Mouse (Mus musculus) midbrain, embryonic 14.5 days (tissue): ENCODE data around the gene Serpina6. TPM values are rescaled to one million over a fixed set of nuclear protein-coding genes. Genes with fewer than 3 reads are reported as not detected.

Experiments
- ATAC-seq: fragments of 200-750 bp; cut with Nextera tagmentation; 2 replicates; pipeline ENCODE4 v1.8.0; 2017; ENCODE audit warnings: moderate number of reproducible peaks, moderate library complexity; ENCODE audit not compliant: low FRiP score, low TSS enrichment
- DNase-seq: peaks from one replicate; pipeline ENCODE4 v3.0.0-alpha.2; 2015
- H3K27ac ChIP-seq: fragments of 300-500 bp; sonication (generic); replicated peaks from 2 replicates; pipeline ENCODE4 v1.5.1; 2014; ENCODE audit warnings: mild to moderate bottlenecking, low read depth, low read length, moderate library complexity
- H3K27me3 ChIP-seq: fragments of 300-500 bp; sonication (generic); 2 replicates; pipeline ENCODE4 v1.6.1; 2014; ENCODE audit warnings: low read length, control low read depth, mixed read lengths; ENCODE audit not compliant: control insufficient read depth, insufficient read depth
- H3K36me3 ChIP-seq: fragments of 300-500 bp; sonication (generic); 2 replicates; pipeline ENCODE4 v1.6.1; 2014; ENCODE audit warnings: low read length, control low read depth; ENCODE audit not compliant: control insufficient read depth, insufficient read depth
- H3K4me1 ChIP-seq: fragments of 300-500 bp; sonication (generic); 2 replicates; pipeline ENCODE4 v1.6.1; 2014; ENCODE audit warnings: mild to moderate bottlenecking, antibody characterized with exemption, low read length, control low read depth; ENCODE audit not compliant: control insufficient read depth, insufficient read depth
- H3K4me2 ChIP-seq: fragments of 300-500 bp; sonication (generic); 2 replicates; pipeline ENCODE4 v1.6.1; 2014; ENCODE audit warnings: mild to moderate bottlenecking, low read length, moderate library complexity
- H3K4me3 ChIP-seq: fragments of 300-500 bp; sonication (generic); replicated peaks from 2 replicates; pipeline ENCODE4 v1.5.1; 2014; ENCODE audit warnings: low read depth, low read length
- H3K9ac ChIP-seq: fragments of 300-500 bp; sonication (generic); replicated peaks from 2 replicates; pipeline ENCODE4 v1.6.1; 2014; ENCODE audit warnings: mild to moderate bottlenecking, low read length, moderate library complexity
- H3K9me3 ChIP-seq: fragments of 300-500 bp; sonication (generic); 2 replicates; pipeline ENCODE4 v1.6.1; 2016; ENCODE audit warnings: low read length, control low read depth, mixed read lengths; ENCODE audit not compliant: control insufficient read depth
- WGBS: fragments of 180-500 bp; shearing (Covaris S2); extraction: QIAGEN DNeasy Blood & Tissue Kit; methylation state at CpG from one replicate; pipeline ENCODE4 v1.1.7; 2014; 5-methylcytosine and 5-hydroxymethylcytosine counted together
- polyA plus RNA-seq: library from polyadenylated mRNA; unstranded; fragments of >200 nt; fragmentation: Nextera tagmentation; extraction: Ambion mirVana; gene quantifications from 2 replicates; pipeline ENCODE4 v1.2.1, GENCODE M21; 2014

The Serpina6 gene
- polyA plus RNA-seq = not detected in 2 replicates

- Histone ChIP-seq H3K4me2 (no peak within 1 kb of the TSS), H3K4me3 (no peak within 1 kb of the TSS), H3K4me1 (no peaks in the 10 kb centered on the region), H3K9ac (no peak within 1 kb of the TSS), H3K27me3 (no peaks in the 10 kb centered on the region), H3K36me3 (no peaks in the 10 kb centered on the region), H3K9me3 (no peaks in the 10 kb centered on the region), H3K27ac (no peak within 1 kb of the TSS)
- DNase-seq = no peak
- no peak for ATAC-seq
- 86% methylated on average over 9 of the region's 9 CpGs for WGBS
These were observed at the start of gene Serpina6 for GRCm38 (mm10) chr12:103656848-103657626. TSS of gene Serpina6 (minus strand) at chr12:103657212.

DNA sequence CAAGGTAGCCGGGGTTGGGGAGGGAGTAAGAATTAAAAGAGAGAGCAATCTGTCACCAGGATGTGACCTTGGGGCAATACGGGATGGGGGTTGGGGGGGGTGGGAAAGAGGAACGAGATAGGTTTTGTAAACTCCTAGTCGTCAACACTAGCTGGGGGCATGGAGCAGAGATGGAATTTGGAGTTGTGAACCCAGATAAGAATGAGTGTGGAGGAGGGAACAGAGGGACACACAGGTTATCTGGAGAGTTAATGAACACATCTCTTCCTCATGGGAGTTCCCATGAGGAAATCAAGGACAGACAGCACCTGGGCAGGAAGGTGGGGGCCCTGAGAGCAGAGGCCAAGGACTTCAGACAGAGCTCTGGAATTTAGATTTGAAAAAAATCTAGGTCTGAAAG is 49.1 kb upstream of the Serpina6 start:
- ATAC-seq = no peak
- no peaks in the 10 kb centered on the region for H3K36me3 ChIP-seq
- no peaks in the 10 kb centered on the region for H3K4me1 ChIP-seq
- no peak overlapping the region for H3K9ac ChIP-seq
- no peaks in the 10 kb centered on the region for H3K27me3 ChIP-seq
- 88% methylated on average over 4 of the region's 4 CpGs for WGBS
- no peak for DNase-seq
- H3K27ac ChIP-seq = no peak overlapping the region
- no peak overlapping the region for H3K4me3 ChIP-seq
- H3K4me2 ChIP-seq = no peak overlapping the region
- H3K9me3 ChIP-seq = no peaks in the 10 kb centered on the region

- Histone ChIP-seq H3K9me3 (no peaks in the 10 kb centered on the region), H3K4me2 (no peak overlapping the region), H3K4me3 (no peak overlapping the region), H3K9ac (no peak overlapping the region), H3K36me3 (no peaks in the 10 kb centered on the region), H3K4me1 (no peaks in the 10 kb centered on the region), H3K27ac (no peak overlapping the region), H3K27me3 (no peaks in the 10 kb centered on the region)
- DNase-seq = no peak
- ATAC-seq = no peak
- 70% methylated on average over 2 of the region's 2 CpGs for WGBS
These were observed 48.5 kb upstream of the Serpina6 start for GRCm38 (mm10) chr12:103705547-103705946.

- Histone ChIP-seq H3K36me3 (no peaks in the 10 kb centered on the region), H3K9me3 (no peaks in the 10 kb centered on the region), H3K4me1 (no peaks in the 10 kb centered on the region), H3K4me3 (no peak overlapping the region), H3K4me2 (no peak overlapping the region), H3K27ac (no peak overlapping the region), H3K9ac (no peak overlapping the region), H3K27me3 (no peaks in the 10 kb centered on the region)
- DNase-seq (no peak), ATAC-seq (no peak)
- 83% methylated on average over 4 of the region's 4 CpGs for WGBS
These were observed 43.2 kb upstream of the Serpina6 start for GRCm38 (mm10) chr12:103700144-103700750.

- Histone ChIP-seq H3K36me3 (no peaks in the 10 kb centered on the region), H3K4me3 (no peak within 1 kb of the TSS), H3K27me3 (no peaks in the 10 kb centered on the region), H3K9ac (no peak within 1 kb of the TSS), H3K4me2 (no peak within 1 kb of the TSS), H3K9me3 (no peaks in the 10 kb centered on the region), H3K4me1 (no peaks in the 10 kb centered on the region), H3K27ac (no peak within 1 kb of the TSS)
- ATAC-seq (no peak), DNase-seq (no peak)
- 86% methylated on average over 8 of the region's 8 CpGs for WGBS
These were observed 38.4 kb upstream of the Serpina6 start, which contains the start of gene Serpina1f for GRCm38 (mm10) chr12:103695429-103695828. TSS of gene Serpina1f (minus strand) at chr12:103695529.

DNA sequence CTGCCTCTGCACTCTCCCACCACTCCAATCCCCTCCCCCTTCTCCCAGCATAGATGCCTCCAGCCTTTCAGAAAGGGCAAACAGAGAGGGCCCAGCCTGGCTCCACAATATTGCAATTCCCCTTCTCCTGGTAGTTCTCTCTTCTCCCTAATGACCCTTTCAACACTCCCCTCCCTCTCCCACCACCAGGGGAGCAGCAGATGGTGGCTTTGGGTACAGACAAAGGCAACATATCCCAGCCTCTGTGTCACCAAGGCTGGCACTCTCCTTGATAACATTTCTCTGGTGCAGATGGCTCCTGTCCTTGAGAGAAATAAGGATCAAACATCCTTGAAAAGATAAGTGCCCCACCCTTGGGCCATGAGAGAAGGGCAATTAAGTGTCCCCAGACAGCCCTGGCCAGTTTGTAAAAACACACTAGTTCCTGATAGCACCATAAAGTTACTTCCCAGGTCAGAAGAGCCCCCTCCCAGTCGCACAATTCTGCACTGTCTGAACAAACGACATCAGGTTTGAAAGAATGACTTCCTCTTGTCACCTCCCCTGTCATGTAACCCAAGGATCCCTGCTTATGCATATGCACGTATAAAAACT is 31.3 kb upstream of the Serpina6 start:
- ATAC-seq (no peak), DNase-seq (peak; percentile 0)
- WGBS = 80% methylated on average over 3 of the region's 3 CpGs

DNA sequence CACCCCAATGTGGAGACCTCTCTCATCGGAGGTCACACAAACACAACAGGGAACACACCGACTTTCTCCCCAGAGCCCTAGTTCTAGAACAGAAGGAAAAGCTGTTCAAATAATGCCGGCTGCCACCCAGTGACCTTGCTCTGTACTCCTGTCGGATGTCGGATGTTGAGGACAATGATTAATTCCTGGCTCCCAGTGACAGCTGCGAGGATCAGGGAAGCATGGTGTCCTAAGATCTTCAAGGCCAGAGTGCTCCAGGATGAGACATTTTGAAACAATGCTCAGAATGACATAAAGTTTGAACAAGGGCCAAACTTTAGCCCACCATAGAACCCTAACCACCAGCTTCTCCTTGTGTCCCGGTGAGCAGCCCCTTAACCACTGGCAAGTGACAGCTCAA is 30.0 kb upstream of the Serpina6 start:
- 67% methylated on average over 7 of the region's 7 CpGs for WGBS
- no peaks in the 10 kb centered on the region for H3K36me3 ChIP-seq
- no peaks in the 10 kb centered on the region for H3K27me3 ChIP-seq
- no peaks in the 10 kb centered on the region for H3K4me1 ChIP-seq
- no peak for ATAC-seq
- H3K27ac ChIP-seq = no peak overlapping the region
- H3K4me3 ChIP-seq = no peak overlapping the region
- H3K4me2 ChIP-seq = no peak overlapping the region
- H3K9me3 ChIP-seq = no peaks in the 10 kb centered on the region
- H3K9ac ChIP-seq = no peak overlapping the region
- DNase-seq = no peak

More for the DNA sequence above, 31.3 kb upstream of the Serpina6 start:
- Histone ChIP-seq H3K4me1 (no peaks in the 10 kb centered on the region), H3K36me3 (no peaks in the 10 kb centered on the region), H3K27me3 (no peaks in the 10 kb centered on the region), H3K9ac (no peak overlapping the region), H3K9me3 (no peaks in the 10 kb centered on the region), H3K27ac (no peak overlapping the region), H3K4me3 (no peak overlapping the region), H3K4me2 (no peak overlapping the region)

GRCm38 (mm10) chr12:103686050-103686449 is 29.0 kb upstream of the Serpina6 start:
- no peak for DNase-seq
- H3K27ac ChIP-seq = no peak overlapping the region
- 79% methylated on average over 3 of the region's 3 CpGs for WGBS
- H3K9ac ChIP-seq = no peak overlapping the region
- no peak for ATAC-seq
- no peaks in the 10 kb centered on the region for H3K9me3 ChIP-seq
- no peaks in the 10 kb centered on the region for H3K4me1 ChIP-seq
- no peak overlapping the region for H3K4me2 ChIP-seq
- no peaks in the 10 kb centered on the region for H3K27me3 ChIP-seq
- no peaks in the 10 kb centered on the region for H3K36me3 ChIP-seq
- no peak overlapping the region for H3K4me3 ChIP-seq
